8 mouse cellular contexts compared by ENCODE assay signal in the genomic region with DNA sequence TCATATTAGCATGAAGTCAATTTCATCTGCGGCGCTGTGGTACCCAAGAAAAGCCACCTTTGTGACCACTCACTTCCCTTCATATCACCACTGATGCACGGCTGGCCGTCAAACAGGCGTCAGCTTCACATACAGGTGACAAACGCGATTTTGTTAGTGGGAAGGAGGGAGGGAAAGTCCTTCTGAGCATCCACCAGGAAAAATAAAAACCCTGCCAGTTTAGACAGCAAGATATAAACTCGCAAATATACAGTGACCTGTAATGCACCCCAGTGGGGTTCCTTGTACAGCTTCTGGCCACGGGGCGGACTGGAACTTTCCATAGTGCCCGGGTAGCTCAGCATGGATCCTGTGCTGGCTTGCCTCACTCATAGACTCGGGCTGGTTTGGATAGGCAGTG.
A peak's percentile ranks its signal among the peaks of the same experiment; 100 is the strongest.
DNase-seq lines count a peak whose midpoint lies in the region; ATAC-seq and TF ChIP-seq lines count a peak whose summit lies in the region.

No protein-coding gene starts in this region.

- peaks cover 66% of the 10 kb centered on the region for H3K4me1 ChIP-seq in intestine, embryonic 14.5 days (replicated peaks; ENCODE audit: control insufficient read depth, insufficient read depth, low read length)
- H3K4me1 ChIP-seq in intestine, postnatal 0 days (replicated peaks; ENCODE audit: control insufficient read depth, insufficient read depth, low read length): 0 out of 2 replicates have a peak, but pooled peaks cover 4% of the 10 kb centered on the region
- H3K4me1 ChIP-seq in cortical plate, adult 2 months (ENCODE audit: control insufficient read depth, insufficient read depth, low read length): peaks cover 29% of the 10 kb centered on the region
- peaks cover 43% of the 10 kb centered on the region for H3K4me1 ChIP-seq in forebrain, embryonic 11.5 days (replicated peaks; ENCODE audit: control insufficient read depth, insufficient read depth, low read length)
- H3K4me1 ChIP-seq in limb, embryonic 14.5 days (ENCODE audit: control insufficient read depth, insufficient read depth, low read length): peaks cover 69% of the 10 kb centered on the region

- TF ChIP-seq POLR2A in cortical plate, adult 2 months (IDR thresholded peaks at IDR 0.05; ENCODE audit: extremely low read depth, insufficient read depth, low read length): no peak
- no peak for TF ChIP-seq POLR2A in limb, embryonic 14.5 days (IDR thresholded peaks at IDR 0.05; ENCODE audit: borderline replicate concordance, extremely low read depth, insufficient read depth, insufficient read length)

- H3K27me3 ChIP-seq in intestine, embryonic 14.5 days (replicated peaks; ENCODE audit: control insufficient read depth, insufficient read depth, low read length): no peaks in the 10 kb centered on the region
- H3K27me3 ChIP-seq in intestine, postnatal 0 days (replicated peaks; ENCODE audit: control insufficient read depth, insufficient read depth, low read length): no peaks in the 10 kb centered on the region
- H3K27me3 ChIP-seq in forebrain, embryonic 11.5 days (ENCODE audit: control insufficient read depth, insufficient read depth, low read length): no peaks in the 10 kb centered on the region
- no peaks in the 10 kb centered on the region for H3K27me3 ChIP-seq in limb, embryonic 14.5 days (ENCODE audit: control insufficient read depth, insufficient read depth, low read length)

- no peak overlapping the region for H3K4me3 ChIP-seq in intestine, embryonic 14.5 days (ENCODE audit: low read depth, low read length)
- H3K4me3 ChIP-seq in intestine, postnatal 0 days (ENCODE audit: low read depth, low read length): no peak overlapping the region
- no peak overlapping the region for H3K4me3 ChIP-seq in cortical plate, adult 2 months (ENCODE audit: insufficient read depth, low read length)
- H3K4me3 ChIP-seq in forebrain, embryonic 11.5 days (ENCODE audit: low read depth, low read length): no peak overlapping the region
- no peak overlapping the region for H3K4me3 ChIP-seq in limb, embryonic 14.5 days (replicated peaks; ENCODE audit: low read length)

- peak overlapping the region; percentile 8; the same call in 1 of the 2 replicates for H3K27ac ChIP-seq in intestine, embryonic 14.5 days (ENCODE audit: low read depth)
- no peak overlapping the region for H3K27ac ChIP-seq in intestine, postnatal 0 days (ENCODE audit: low read depth, low read length)
- H3K27ac ChIP-seq in cortical plate, adult 2 months (ENCODE audit: insufficient read depth, low read length): peak overlapping the region; percentile 80
- peak overlapping the region; percentile 38; the same call in 1 of the 2 replicates for H3K27ac ChIP-seq in forebrain, embryonic 11.5 days (ENCODE audit: low read depth, low read length)
- H3K27ac ChIP-seq in limb, embryonic 14.5 days (replicated peaks; ENCODE audit: low read depth, low read length): peak overlapping the region; percentile 78

- H3K9ac ChIP-seq in intestine, embryonic 14.5 days (ENCODE audit: low read length): no peak overlapping the region
- no peak overlapping the region for H3K9ac ChIP-seq in intestine, postnatal 0 days (ENCODE audit: low read depth, low read length)
- H3K9ac ChIP-seq in forebrain, embryonic 11.5 days (ENCODE audit: low read length): no peak overlapping the region
- 0 out of 2 replicates have a peak overlapping the region, but pooled peaks have one; percentile 7 for H3K9ac ChIP-seq in limb, embryonic 14.5 days (ENCODE audit: low read depth, low read length, severe bottlenecking)

- peaks cover 10% of the 10 kb centered on the region; the same call in 1 of the 2 replicates for H3K36me3 ChIP-seq in intestine, embryonic 14.5 days (ENCODE audit: control insufficient read depth, insufficient read depth, low read length)
- 0 out of 2 replicates have a peak, but pooled peaks cover 5% of the 10 kb centered on the region for H3K36me3 ChIP-seq in intestine, postnatal 0 days (ENCODE audit: control insufficient read depth, insufficient read depth)
- no peaks in the 10 kb centered on the region for H3K36me3 ChIP-seq in forebrain, embryonic 11.5 days (ENCODE audit: control insufficient read depth, insufficient read depth, low read length)
- H3K36me3 ChIP-seq in limb, embryonic 14.5 days (ENCODE audit: control insufficient read depth, insufficient read depth, low read length): peaks cover 40% of the 10 kb centered on the region

- DNase-seq in intestine, embryonic 14.5 days (ENCODE audit: low spot score): no peak
- DNase-seq in forebrain, embryonic 11.5 days (ENCODE audit: low spot score): no peak
- DNase-seq in limb, embryonic 14.5 days (ENCODE audit: low spot score): no peak
- no peak for DNase-seq in Muller cell, postnatal 12 days (ENCODE audit: inconsistent ontology term)
- no peak for DNase-seq in layer of hippocampus, adult 9-11 months
- no peak for DNase-seq in right cerebral cortex, adult 18-20 months

- TF ChIP-seq CTCF in intestine, postnatal 0 days (IDR thresholded peaks at IDR 0.05; ENCODE audit: low read depth): no peak
- no peak for TF ChIP-seq CTCF in cortical plate, adult 2 months (IDR thresholded peaks at IDR 0.05; ENCODE audit: extremely low read depth, insufficient read depth, low read length)

- ATAC-seq in intestine, embryonic 14.5 days (replicated peaks; ENCODE audit: low FRiP score, low TSS enrichment, low read depth): no peak
- no peak for ATAC-seq in intestine, postnatal 0 days
- ATAC-seq in forebrain, embryonic 11.5 days (replicated peaks; ENCODE audit: low FRiP score): 0 out of 2 replicates have a peak, but pooled peaks have one; percentile 3
- ATAC-seq in limb, embryonic 14.5 days (ENCODE audit: low FRiP score, low read depth): no peak

- H3K9me3 ChIP-seq in intestine, embryonic 14.5 days (ENCODE audit: control insufficient read depth, low read length): no peaks in the 10 kb centered on the region
- no peaks in the 10 kb centered on the region for H3K9me3 ChIP-seq in intestine, postnatal 0 days (ENCODE audit: control insufficient read depth)
- H3K9me3 ChIP-seq in forebrain, embryonic 11.5 days (ENCODE audit: control insufficient read depth, low read length): no peaks in the 10 kb centered on the region
- H3K9me3 ChIP-seq in limb, embryonic 14.5 days (ENCODE audit: control insufficient read depth, low read length): no peaks in the 10 kb centered on the region

- no peak overlapping the region for H3K4me2 ChIP-seq in intestine, embryonic 14.5 days (ENCODE audit: low read length)
- no peak overlapping the region for H3K4me2 ChIP-seq in intestine, postnatal 0 days (replicated peaks; ENCODE audit: low read depth)
- H3K4me2 ChIP-seq in forebrain, embryonic 11.5 days (ENCODE audit: low read depth, low read length, severe bottlenecking): no peak overlapping the region
- no peak overlapping the region for H3K4me2 ChIP-seq in limb, embryonic 14.5 days (replicated peaks; ENCODE audit: low read depth, low read length, severe bottlenecking)

- WGBS in intestine, embryonic 14.5 days: 67% methylated on average over 12 of the region's 12 CpGs
- WGBS in intestine, postnatal 0 days: 82% methylated on average over 12 of the region's 12 CpGs
- WGBS in forebrain, embryonic 11.5 days: 73% methylated on average over 12 of the region's 12 CpGs
- 43% methylated on average over 12 of the region's 12 CpGs for WGBS in limb, embryonic 14.5 days
